Mouse (Mus musculus): ENCODE results near the gene Acyp1.

DNA sequence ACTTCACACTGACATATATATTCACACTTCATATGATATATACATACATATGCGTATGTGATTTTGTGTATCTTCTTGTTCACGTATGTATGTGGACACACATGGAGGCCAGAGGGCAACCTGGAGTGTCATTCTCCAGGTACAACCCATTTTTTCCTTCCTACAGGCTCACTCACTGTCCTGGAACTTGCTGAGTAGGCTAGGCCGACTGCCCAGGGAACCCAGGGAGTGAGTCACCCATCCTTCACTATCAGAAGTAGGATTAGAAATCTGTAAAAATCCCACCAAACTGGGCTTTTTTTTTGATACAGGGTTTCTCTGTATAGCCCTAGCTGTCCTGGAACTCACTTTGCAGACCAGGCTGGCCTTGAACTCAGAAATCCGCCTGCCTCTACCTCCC is 3.2 kb downstream of the Acyp1 start:
- TF ChIP-seq CTCF (IDR thresholded peaks at IDR 0.05; ENCODE audit: low read depth) (no peak), EP300 (IDR thresholded peaks at IDR 0.05; ENCODE audit: low read depth) (no peak)

All from liver, embryonic 14.5 days (tissue).